Mouse (Mus musculus) fibroblast of lung, adult 2 months (primary cell): ENCODE data around the gene Tjp3.

ENCODE experiments used
- DNase-seq: peaks from one replicate; pipeline ENCODE4 v3.0.0-alpha.2; 2011; ENCODE audit warnings: low read depth

Tjp3 gene

DNA sequence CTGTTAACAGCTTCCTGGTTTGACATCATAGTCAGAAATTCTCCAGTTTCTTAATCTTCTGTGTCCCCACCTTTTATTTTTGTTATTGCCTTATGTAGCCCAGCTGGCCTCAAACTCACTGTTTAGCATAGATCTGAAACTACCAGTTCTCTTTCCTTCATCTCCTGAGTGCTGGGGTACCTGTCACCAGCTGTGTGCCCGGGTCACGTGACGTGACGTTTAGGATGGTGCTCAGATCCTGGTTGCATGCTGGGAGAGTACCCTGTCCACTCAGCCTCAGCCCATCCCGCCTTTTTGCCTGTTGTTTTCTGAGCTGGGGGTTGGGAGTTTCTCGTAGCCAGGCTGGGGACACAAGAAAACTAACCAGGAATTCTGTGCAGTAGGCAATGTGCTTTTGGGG lies 5.9 kb upstream of the Tjp3 start:
- DNase-seq, result no peak

DNA sequence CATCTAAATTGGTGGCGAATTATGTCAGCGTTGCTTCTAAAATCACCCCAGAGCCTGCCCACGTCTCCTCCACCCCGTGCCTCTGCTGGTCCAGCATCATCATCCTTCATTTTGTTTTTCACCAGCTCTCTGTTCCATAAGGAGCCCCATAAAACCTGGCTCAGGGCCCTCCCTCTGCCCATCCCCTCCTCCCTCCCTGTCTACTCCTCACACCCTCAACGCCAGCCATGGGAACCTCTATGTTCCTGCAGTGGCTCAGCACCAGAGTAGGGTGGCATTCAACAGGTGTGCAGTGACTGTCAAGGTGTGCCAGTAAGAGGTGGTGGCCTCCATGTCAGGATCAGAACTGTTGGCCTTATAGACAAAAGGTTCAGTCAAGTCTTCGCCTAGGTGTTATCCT lies 3.8 kb upstream of the Tjp3 start:
- DNase-seq, result no peak

DNA sequence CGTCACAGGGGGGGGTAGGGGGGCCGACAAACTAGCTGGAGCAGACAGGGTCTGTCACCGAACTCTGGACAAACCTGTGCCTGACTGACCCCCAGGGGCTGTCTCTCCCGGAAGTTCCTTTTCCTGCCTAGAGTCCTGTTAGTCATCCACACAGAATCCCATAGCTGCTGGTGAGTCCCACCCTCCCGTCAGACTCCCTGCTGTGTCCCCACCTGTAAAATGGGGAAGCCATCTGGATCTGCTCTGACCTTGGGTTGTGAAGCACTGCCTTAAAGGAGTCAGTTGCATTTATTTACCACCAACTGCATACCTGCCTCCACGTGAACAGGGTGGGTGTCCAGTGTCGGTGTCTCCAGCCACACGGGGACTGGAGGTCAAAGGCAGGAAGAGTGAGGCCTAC lies 3.1 kb upstream of the Tjp3 start:
- no peak for DNase-seq

- no peak for DNase-seq
These were observed 2.1 kb upstream of the Tjp3 start for GRCm38 (mm10) chr10:81293334-81294030.

DNA sequence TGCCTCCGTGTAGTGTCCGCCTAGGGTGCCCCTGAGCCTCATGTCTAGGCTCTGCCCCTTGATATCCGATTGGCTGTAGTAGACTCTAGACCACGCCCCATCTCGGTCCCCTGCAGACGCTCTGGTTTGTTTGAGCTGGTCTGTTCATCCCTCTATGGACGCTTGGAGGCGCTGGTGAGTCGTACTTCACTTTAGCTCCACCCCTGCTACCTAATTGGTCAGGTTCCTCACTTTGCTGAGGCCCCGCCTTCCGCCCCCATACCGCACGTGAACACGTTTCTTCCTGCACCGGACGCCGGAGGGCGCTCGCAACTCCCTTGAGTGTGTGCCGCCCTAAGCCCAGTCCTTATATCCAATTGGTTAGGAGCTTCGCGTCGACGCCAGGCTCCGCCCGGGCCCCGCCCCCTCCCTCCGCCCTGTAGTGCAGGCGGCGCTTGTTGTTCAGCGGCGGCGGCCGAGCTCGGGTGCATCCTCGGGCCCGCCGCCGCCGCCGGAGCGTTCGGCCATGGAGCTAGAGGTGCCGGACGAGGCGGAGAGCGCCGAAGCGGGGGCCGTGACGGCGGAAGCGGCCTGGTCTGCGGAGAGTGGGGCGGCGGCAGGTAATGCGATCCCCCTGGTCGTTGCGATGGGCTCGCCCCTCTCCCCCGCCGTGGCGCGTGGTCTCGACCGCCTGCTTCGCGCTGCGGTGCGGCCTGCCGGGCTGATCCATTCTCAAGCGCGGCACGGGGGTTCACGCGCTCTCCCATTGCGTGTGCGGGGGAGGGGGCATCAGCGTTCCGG lies 1.4 kb upstream of the Tjp3 start, which contains the start of gene Pip5k1c:
TSS of gene Pip5k1c (plus strand) at position 410 of the 780 bp plus-strand sequence.
- peak; percentile 100 for DNase-seq

- DNase-seq, result no peak
These were observed 502 bp downstream of the Tjp3 start for GRCm38 (mm10) chr10:81290698-81291460.

DNA sequence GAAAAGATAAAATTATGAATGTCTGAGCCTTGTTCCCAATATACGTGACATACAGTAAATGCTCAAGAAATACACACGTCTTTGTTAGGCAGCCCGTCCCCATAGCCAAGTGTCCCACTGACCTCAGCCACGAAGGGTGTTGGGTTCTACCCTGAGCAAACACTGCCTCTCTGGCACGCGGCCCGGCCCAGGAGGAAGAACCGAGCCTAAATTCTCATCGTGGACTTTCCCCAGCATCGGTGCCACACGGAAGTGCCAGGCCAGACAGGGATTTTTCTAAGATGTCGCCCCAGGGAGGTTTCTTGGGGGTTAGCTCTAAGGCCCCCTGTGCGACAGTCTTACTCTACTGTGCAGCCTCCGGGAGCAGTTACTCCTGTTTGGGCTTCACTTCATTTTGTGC lies 1.6 kb downstream of the Tjp3 start:
- DNase-seq, result no peak

GRCm38 (mm10) chr10:81289278-81289677 lies 2.1 kb downstream of the Tjp3 start:
- no peak for DNase-seq

DNA sequence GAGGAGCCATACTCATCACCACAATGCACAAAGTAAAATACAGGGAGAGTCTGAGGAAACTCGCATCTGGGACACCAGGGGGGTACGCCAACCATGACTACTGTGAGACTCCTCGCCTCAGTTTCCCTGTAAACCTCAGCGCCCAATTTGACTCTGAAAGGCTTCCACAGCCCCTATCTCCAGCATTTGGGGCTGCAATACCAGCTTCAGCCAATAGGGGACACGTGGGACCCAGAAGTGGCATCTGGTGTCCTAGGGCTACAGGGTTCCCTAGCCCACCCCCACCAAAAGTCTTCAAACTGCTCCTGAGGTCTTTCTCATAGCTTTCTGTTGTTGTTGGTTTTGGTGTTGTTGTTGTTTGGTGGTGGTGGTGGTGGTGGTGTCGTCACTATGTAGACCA lies 2.8 kb downstream of the Tjp3 start:
- no peak for DNase-seq

- DNase-seq, result no peak
These were observed 3.7 kb downstream of the Tjp3 start for GRCm38 (mm10) chr10:81287513-81288157.

DNA sequence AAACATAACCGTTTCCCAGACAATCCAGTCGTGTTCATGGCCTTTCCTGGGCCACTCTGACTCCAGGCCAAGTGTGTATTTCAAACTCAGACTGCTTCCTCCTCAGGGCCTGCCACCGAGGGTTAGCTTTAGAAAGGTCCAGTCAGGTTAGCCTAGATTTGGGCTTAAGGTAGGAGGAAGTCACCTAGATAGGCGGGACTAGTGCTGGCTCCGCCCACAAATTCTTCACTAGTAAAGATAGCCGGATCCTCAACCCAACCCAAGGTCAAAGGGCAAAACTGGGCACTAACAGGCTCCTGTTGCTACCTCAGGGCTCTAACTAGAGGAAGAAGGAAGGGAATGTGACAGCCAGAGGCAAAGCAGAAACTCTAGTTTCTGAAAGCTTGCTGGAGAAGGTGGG lies 4.8 kb downstream of the Tjp3 start:
- no peak for DNase-seq

DNA sequence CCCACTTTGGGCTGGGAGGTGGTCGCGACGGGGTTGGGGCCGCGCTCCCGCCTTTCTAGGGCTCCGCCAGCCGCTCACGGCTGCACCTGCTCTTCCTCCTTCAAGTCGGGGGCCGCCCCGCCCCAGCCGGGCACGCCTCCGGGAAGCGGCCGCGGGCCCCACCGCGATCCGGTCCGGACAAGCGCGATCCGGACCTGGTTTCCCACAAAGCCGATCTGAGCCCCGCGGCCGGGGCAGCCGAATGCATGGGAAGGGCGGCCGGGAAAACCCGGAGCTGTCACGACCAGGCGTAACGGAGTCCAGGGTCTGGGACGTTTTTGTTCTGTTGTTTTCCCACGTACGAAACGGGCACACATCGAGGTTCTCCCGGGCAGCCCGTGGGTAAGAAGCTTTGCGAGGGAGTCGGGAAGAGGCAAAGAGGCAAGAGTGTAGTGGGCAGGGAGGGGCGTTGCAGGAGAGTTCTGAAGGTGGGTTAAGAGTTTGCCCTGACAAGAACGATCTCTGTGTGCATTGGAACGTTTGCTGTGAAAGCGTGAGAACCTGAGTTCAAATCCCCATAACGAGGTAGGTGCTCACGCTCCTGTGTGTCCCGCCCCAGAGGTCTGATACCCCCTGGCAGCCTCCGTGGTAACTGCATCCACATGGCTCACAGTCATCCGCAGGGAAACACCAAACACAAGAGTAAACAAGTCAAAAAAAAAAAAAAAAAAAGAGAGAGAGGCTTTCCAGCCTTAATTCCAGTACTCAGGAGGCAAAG lies 5.5 kb downstream of the Tjp3 start:
- no peak for DNase-seq

DNA sequence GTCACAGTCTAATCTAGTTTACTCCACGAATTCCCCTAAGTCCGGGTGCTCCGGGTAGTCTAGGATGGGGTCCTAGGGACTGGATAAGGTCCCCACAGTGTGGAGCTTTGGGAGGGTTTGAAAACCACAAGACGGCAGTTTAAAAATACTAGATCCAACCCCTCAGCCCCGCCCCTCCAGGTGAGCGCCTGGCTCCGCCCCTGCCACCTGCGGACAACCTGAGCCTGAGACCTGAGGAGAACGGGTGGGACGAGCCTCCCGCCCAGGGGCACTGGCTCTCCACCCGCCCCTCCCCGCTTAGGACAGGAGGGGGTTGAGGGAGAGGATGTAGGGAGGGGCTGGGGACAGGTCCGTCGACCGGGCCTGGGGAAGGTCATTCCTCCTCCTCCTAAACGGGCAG lies 6.7 kb downstream of the Tjp3 start:
- no peak for DNase-seq

- DNase-seq, result no peak
These were observed 7.2 kb downstream of the Tjp3 start for GRCm38 (mm10) chr10:81284189-81284588.

DNA sequence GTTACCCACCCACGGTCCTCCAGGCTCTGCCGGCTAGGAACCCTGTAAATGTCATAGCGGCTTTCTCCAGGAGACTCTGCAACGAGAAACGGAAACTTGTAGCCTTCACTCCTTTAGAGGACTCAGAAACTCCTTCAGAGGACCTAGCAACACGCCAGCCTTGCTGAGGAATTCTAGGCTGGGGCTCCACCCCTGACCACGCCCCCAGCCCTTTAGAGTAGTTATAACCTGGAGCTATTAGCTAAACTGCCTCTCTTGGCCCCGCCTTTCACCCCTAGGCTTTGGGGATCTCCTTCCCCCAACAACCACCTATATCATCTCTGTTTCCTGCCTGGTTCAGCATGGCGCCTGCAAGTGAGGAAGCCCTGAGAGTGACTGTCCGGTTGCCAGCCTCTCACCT lies 11.9 kb downstream of the Tjp3 start:
- DNase-seq, result no peak

DNA sequence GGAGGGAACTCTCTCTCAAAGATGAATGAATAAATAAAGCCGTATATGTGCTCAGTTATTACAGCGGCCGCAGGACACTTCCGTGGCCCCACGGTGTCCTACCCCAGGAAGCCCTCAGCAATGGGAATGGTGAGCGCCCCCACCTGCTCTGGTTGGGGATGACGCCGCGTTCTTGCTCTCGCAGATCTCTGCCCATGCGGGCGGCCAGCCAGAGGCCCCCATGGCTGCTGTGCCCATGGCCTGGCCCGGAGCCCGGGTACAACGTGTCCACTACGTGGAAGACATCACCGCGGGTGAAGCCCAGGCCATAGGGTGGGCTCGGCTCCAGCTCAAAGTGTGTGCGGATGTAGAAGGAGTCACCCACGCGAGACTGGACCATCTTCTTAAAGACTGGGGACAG lies 13.7 kb downstream of the Tjp3 start:
- DNase-seq, result no peak

GRCm38 (mm10) chr10:81273842-81274241 lies 17.5 kb downstream of the Tjp3 start:
- DNase-seq, result no peak

- no peak for DNase-seq
These were observed 19.0 kb downstream of the Tjp3 start for GRCm38 (mm10) chr10:81272356-81272755.

DNA sequence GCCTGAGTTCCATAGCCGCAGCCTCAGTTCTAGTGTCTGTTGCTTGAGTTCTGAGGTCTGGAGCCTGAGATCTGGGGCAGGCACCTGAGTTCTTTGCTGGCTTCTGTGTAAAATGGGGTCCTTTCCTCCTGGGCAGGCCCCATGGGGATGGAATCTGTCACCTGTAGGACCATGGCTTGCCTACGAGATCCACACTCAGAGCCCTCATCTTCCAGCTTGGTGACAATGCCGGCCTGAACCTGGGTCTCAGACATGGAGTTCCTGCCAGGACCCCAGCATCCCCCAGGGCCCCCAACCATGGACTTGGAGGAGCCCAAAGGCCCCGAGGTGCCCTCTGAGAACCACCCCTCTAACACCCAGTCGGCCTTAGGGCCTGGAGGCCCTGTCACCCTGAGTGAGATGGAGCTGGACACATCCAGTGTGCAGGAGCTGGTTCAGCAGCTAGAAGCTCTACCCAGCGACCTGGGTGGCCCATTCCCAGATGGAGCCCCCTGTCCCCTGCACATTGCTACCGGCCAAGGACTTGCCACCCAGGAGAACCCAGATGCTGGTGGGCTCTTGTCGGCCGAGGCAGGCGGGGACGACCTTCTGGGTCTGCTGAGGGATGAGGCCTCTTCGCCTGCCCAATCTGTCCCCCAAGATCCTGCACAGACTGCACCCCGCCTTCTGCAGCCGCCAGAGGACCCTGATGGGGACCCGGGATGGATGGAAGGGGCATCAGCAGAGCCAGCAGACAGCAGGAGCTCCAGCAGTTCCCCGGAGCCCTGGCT lies 22.6 kb downstream of the Tjp3 start:
- DNase-seq, result no peak

DNA sequence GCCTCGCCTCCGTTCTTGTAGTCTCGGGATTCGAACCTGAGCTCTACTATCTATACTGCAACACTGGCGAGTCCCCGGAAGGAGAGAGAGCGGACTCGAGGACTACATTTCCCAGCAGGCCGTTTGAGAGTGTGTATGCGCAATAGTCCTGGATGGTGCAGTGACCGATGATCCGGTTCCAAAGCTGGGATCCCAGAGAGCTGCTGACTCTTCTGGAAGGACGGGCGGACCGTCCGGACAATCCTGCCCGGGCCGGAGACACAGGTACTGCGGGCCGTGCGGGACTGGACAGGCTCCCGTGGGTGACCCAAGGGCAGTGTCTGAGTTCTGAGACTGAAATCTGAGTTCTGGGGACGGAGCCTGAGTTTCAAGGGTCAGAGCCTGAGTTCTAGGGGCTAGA lies 23.3 kb downstream of the Tjp3 start:
- DNase-seq, result peak; percentile 79
